Mouse (Mus musculus) erythroblast, embryonic 14.5 days (primary cell): ENCODE data around the gene Tgif1.

ENCODE experiments used
- GATA1 ChIP-seq: IDR thresholded peaks from 2 replicates; pipeline ENCODE4 v1.6.1; 2012; ENCODE audit warnings: low read length, inconsistent platforms, mixed read lengths
- TAL1 ChIP-seq: IDR thresholded peaks from 3 replicates; pipeline ENCODE4 v1.6.1; 2012; ENCODE audit warnings: low read length, inconsistent platforms, mixed read lengths

DNA sequence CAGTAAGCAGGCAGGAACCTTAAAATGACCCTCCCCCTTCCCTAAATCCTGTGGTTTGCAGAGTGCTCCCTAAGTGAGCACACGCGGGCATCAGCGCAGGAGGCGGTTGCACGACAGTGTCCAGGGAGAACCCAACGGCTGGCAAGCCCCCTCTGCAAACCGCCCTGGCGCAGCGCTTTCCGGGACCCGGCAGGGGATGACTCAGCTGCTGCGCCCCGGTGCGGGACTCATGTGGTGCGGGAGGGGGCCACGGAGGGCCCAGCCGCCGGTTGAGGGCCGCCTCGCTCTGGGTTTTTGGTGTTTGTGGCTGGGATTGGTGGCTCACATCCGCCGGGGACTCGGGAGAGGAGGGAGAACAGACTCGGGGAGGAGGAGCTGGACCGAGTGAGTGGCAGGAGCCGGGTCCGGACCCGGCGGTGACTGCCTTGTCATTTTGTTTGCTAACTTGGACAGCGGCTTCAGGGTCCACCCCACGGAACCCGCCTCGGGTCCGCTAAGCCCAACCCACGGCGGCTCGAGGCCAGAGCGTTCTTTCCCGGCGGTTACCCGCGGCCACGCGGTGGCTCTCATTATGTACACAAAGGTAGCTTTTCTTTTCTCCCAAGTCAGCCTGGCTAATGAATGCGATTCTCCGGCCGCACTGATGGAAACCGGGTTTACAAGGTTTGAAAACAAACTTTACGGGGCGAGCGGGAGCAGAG, 510 bp downstream of the Tgif1 start:
- TF ChIP-seq GATA1 (no peak), TAL1 (no peak)
